Mouse (Mus musculus) liver, embryonic 16.5 days (tissue): ENCODE data around the gene Nfam1. TPM values are rescaled to one million over a fixed set of nuclear protein-coding genes. Genes with fewer than 3 reads are reported as not detected.

Source experiments
- ATAC-seq: fragments of 200-750 bp; cut with Nextera tagmentation; 2 replicates; pipeline ENCODE4 v1.8.0; 2017; ENCODE audit warnings: low read depth, mild to moderate bottlenecking, moderate number of reproducible peaks, moderate library complexity
- H3K27ac ChIP-seq: fragments of 300-500 bp; sonication (generic); 2 replicates; pipeline ENCODE4 v1.5.1; 2014; ENCODE audit warnings: mild to moderate bottlenecking, low read length
- H3K27me3 ChIP-seq: fragments of 300-500 bp; sonication (generic); 2 replicates; pipeline ENCODE4 v1.6.1; 2014; ENCODE audit warnings: low read depth, low read length, mixed read lengths; ENCODE audit not compliant: control insufficient read depth, insufficient read depth
- H3K36me3 ChIP-seq: fragments of 300-500 bp; sonication (generic); 2 replicates; pipeline ENCODE4 v1.6.1; 2014; ENCODE audit warnings: mild to moderate bottlenecking; ENCODE audit not compliant: control insufficient read depth, insufficient read depth
- H3K4me1 ChIP-seq: fragments of 300-500 bp; sonication (generic); 2 replicates; pipeline ENCODE4 v1.6.1; 2014; ENCODE audit warnings: low read depth, low read length, mixed read lengths; ENCODE audit not compliant: control insufficient read depth
- H3K4me2 ChIP-seq: fragments of 300-500 bp; sonication (generic); 2 replicates; pipeline ENCODE4 v1.6.1; 2014; ENCODE audit warnings: low read depth, low read length, mixed read lengths
- H3K4me3 ChIP-seq: fragments of 300-500 bp; sonication (generic); 2 replicates; pipeline ENCODE4 v1.5.1; 2014; ENCODE audit warnings: low read depth, mild to moderate bottlenecking, low read length
- H3K9ac ChIP-seq: fragments of 300-500 bp; sonication (generic); 2 replicates; pipeline ENCODE4 v1.6.1; 2014; ENCODE audit warnings: low read depth, low read length
- H3K9me3 ChIP-seq: fragments of 300-500 bp; sonication (generic); replicated peaks from 2 replicates; pipeline ENCODE4 v1.6.1; 2016; ENCODE audit warnings: low read length; ENCODE audit not compliant: control insufficient read depth
- WGBS: fragments of 180-500 bp; shearing (Covaris S2); extraction: QIAGEN DNeasy Blood & Tissue Kit; methylation state at CpG from one replicate; pipeline ENCODE4 v1.1.7; 2014; ENCODE audit not compliant: insufficient replicate concordance; 5-methylcytosine and 5-hydroxymethylcytosine counted together
- polyA plus RNA-seq: library from polyadenylated mRNA; unstranded; fragments of >200 nt; fragmentation: Nextera tagmentation; extraction: Ambion mirVana; gene quantifications from 2 replicates; pipeline ENCODE4 v1.2.1, GENCODE M21; 2015

Nfam1 gene
- polyA plus RNA-seq, 1 experiment from 2014 or later: 14.3 TPM

DNA sequence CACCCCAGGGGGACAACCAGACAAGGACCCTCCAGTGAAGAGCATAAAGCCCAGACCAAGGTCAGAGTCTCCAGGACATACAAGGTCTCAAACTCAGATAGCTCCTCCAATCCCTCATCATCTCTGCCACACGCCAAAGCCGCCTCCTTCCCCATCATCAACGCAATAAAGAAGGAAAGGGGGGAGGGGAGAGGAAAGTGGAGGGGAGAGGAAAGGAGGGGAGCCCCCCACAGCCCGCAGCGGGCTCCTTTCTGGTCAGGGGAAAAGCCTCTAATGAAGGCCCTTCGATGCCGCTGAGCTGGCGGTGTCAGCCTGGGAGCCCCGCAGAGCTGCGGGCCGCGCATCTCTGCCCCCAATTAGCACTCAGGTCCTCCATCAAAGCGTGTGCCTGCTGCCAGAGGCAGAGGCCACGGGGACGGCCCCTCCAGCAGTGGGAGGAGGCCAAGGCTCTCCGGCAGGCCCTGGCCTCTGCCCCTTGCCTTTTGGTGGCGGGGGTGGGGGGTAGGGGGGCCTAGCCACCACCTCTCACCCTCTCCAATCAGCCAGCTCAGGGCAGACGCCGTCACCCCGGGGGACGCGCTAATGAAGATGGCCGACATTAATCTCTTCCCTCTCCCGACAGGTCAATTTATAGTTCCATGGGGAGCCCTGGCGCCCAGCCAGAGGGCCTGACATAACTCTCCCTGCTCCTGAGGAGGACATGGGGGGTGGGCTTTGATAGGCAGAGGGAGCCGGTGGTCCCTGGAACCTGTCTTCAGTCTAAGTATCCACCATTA is 72.1 kb downstream of the Nfam1 start:
- H3K4me1 ChIP-seq: no peaks in the 10 kb centered on the region
- no peak overlapping the region for H3K9ac ChIP-seq
- H3K9me3 ChIP-seq: no peaks in the 10 kb centered on the region
- peaks cover 64% of the 10 kb centered on the region for H3K27me3 ChIP-seq
- H3K4me3 ChIP-seq: no peak overlapping the region
- H3K36me3 ChIP-seq: no peaks in the 10 kb centered on the region
- 5% methylated on average over 24 of the region's 26 CpGs for WGBS
- no peak for ATAC-seq
- no peak overlapping the region for H3K4me2 ChIP-seq
- H3K27ac ChIP-seq: no peak overlapping the region

- Histone ChIP-seq H3K27ac (no peak overlapping the region), H3K4me2 (no peak overlapping the region), H3K36me3 (no peaks in the 10 kb centered on the region), H3K4me3 (no peak overlapping the region), H3K9ac (no peak overlapping the region), H3K9me3 (no peaks in the 10 kb centered on the region), H3K4me1 (no peaks in the 10 kb centered on the region), H3K27me3 (peaks cover 56% of the 10 kb centered on the region)
- ATAC-seq: no peak
- 31% methylated on average over 12 of the region's 12 CpGs for WGBS
These were observed 74.0 kb downstream of the Nfam1 start for GRCm38 (mm10) chr15:82959151-82959550.

DNA sequence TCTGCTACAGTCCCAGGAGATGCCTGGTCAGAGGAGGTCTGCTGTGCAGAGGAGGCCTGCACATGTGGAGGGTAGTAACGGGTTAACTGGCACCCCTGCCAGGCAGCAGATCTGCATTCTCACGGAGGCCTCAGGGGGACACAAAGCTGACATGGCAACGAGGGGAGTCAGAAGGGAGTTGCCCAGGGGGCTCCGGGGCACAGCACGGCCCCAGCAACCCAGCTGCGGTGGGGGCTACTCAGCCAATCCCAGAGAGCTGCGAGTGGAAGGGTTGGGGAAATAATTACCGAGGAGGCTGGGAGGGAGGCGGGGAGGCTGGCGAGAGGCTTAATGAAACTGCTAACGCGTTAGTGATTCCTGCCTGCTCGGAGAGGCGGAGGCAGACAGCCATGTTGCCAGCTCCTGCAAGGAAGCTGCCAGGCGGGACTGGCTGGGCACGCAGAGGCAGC is 74.8 kb downstream of the Nfam1 start:
- no peaks in the 10 kb centered on the region for H3K9me3 ChIP-seq
- H3K27ac ChIP-seq: no peak overlapping the region
- H3K4me1 ChIP-seq: no peaks in the 10 kb centered on the region
- peaks cover 48% of the 10 kb centered on the region for H3K27me3 ChIP-seq
- no peak for ATAC-seq
- H3K36me3 ChIP-seq: no peaks in the 10 kb centered on the region
- 17% methylated on average over 16 of the region's 16 CpGs for WGBS
- H3K9ac ChIP-seq: no peak overlapping the region
- no peak overlapping the region for H3K4me3 ChIP-seq
- no peak overlapping the region for H3K4me2 ChIP-seq

DNA sequence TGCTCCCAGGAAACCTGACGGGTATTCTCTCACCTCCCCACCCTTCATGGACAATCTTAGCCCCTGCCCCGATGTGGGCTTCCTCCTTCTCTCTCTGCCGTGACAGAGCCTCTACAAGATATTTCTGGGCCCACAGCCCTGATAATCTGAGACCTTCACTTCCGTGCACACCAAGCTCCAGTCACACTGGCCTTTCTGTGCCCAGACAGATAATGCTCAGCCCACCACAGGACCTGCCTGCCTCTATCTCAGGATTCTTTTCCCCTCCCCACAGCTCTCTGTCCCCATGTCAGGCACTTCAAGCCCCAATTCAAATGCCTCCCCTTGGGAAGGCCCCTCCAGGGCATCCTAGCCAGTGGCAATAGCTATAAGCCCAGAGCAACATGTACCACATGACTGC is 76.4 kb downstream of the Nfam1 start:
- Histone ChIP-seq H3K27ac (no peak overlapping the region), H3K4me3 (no peak overlapping the region), H3K36me3 (no peaks in the 10 kb centered on the region), H3K9me3 (no peaks in the 10 kb centered on the region), H3K27me3 (peaks cover 42% of the 10 kb centered on the region), H3K9ac (no peak overlapping the region), H3K4me1 (no peaks in the 10 kb centered on the region), H3K4me2 (no peak overlapping the region)
- ATAC-seq: no peak
- WGBS: 11% methylated on average over 4 of the region's 4 CpGs

DNA sequence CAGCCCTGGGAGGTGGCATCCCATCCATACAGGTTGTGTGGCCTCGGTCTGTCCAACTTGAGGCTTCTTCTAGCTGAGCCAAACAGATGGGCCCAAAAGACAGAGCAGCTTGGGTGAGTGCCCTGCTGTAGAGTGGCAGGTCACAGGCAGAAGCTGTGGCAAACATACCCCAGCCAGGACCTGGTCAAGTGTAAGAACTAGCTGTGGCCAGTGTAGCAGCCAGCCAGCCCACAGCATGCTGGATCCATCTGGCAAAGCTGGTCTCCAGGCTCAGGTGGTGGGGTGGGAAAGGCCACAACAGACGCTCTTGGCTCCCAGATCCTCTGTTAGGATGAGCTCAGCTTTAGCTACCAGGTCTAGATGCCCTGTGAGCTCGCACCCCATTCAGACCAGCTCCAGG is 76.8 kb downstream of the Nfam1 start:
- Histone ChIP-seq H3K9ac (no peak overlapping the region), H3K4me3 (no peak overlapping the region), H3K27ac (no peak overlapping the region), H3K4me2 (no peak overlapping the region), H3K36me3 (no peaks in the 10 kb centered on the region), H3K9me3 (no peaks in the 10 kb centered on the region), H3K4me1 (no peaks in the 10 kb centered on the region), H3K27me3 (peaks cover 41% of the 10 kb centered on the region)
- no peak for ATAC-seq
- 50% methylated on average over 3 of the region's 3 CpGs for WGBS

- ATAC-seq: no peak
- Histone ChIP-seq H3K27me3 (peaks cover 32% of the 10 kb centered on the region), H3K4me2 (no peak overlapping the region), H3K9ac (no peak overlapping the region), H3K36me3 (no peaks in the 10 kb centered on the region), H3K4me3 (no peak overlapping the region), H3K27ac (no peak overlapping the region), H3K9me3 (no peaks in the 10 kb centered on the region), H3K4me1 (no peaks in the 10 kb centered on the region)
- 64% methylated on average over 8 of the region's 8 CpGs for WGBS
These were observed 77.8 kb downstream of the Nfam1 start for GRCm38 (mm10) chr15:82955286-82955685.

DNA sequence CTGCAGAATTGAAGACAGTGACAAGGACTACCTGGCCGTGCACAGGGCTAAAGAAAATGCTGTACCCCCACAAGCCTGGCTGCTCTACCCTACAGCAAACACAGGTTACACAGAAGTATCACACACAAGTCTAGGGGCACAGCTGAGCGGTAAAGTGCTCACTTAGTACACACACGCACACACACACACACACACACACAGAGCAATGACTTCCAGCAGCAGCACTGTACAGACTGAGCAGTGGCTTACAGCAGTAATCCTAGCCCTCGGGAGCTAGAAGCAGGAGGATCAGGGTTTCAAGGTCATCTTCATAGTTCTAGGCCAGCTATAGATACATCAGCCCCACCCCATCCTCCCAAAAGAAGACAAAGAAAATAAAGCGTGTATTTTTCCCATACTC is 79.1 kb downstream of the Nfam1 start:
- H3K36me3 ChIP-seq: no peaks in the 10 kb centered on the region
- H3K4me2 ChIP-seq: no peak overlapping the region
- ATAC-seq: no peak
- 57% methylated on average over 5 of the region's 5 CpGs for WGBS
- peaks cover 21% of the 10 kb centered on the region for H3K27me3 ChIP-seq
- no peak overlapping the region for H3K27ac ChIP-seq
- H3K4me1 ChIP-seq: no peaks in the 10 kb centered on the region
- H3K9ac ChIP-seq: no peak overlapping the region
- no peaks in the 10 kb centered on the region for H3K9me3 ChIP-seq
- H3K4me3 ChIP-seq: no peak overlapping the region

- Histone ChIP-seq H3K4me3 (no peak overlapping the region), H3K9me3 (no peaks in the 10 kb centered on the region), H3K27me3 (peaks cover 13% of the 10 kb centered on the region), H3K4me2 (no peak overlapping the region), H3K36me3 (no peaks in the 10 kb centered on the region), H3K9ac (no peak overlapping the region), H3K27ac (no peak overlapping the region), H3K4me1 (no peaks in the 10 kb centered on the region)
- 42% methylated on average over 4 of the region's 4 CpGs for WGBS
- ATAC-seq: no peak
These were observed 80.0 kb downstream of the Nfam1 start for GRCm38 (mm10) chr15:82953096-82953495.

DNA sequence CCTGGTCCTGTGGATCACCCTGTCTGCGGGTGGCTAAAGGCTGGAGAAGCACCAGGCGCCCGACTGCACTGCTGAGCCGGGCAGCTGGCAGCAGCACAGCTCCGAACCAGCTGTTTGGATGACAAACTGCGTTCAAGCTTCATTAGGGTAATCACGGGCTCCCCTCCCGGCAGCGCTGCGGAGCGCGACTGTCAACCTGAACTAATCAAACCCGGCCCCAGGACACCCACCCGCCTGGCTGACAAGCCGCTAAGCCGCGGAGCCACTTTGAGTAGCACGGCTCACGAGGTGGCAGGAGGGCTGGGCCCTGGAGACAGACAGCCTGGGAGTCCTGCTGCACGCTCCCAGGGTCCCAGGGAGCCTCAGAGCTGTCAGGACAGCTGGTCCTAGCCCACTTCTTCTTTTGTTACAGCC is 80.8 kb downstream of the Nfam1 start:
- Histone ChIP-seq H3K4me1 (no peaks in the 10 kb centered on the region), H3K36me3 (no peaks in the 10 kb centered on the region), H3K27ac (no peak overlapping the region), H3K9ac (no peak overlapping the region), H3K9me3 (no peaks in the 10 kb centered on the region), H3K4me2 (no peak overlapping the region), H3K4me3 (no peak overlapping the region), H3K27me3 (peaks cover 13% of the 10 kb centered on the region)
- WGBS: 9% methylated on average over 20 of the region's 20 CpGs
- no peak for ATAC-seq
